Mouse (Mus musculus) hindbrain, embryonic 16.5 days (tissue): ENCODE data around the gene Ift46. TPM values are rescaled to one million over a fixed set of nuclear protein-coding genes. Genes with fewer than 3 reads are reported as not detected.

Experiments used
- ATAC-seq: fragments of 200-750 bp; cut with Nextera tagmentation; 2 replicates; pipeline ENCODE4 v1.8.0; 2017; ENCODE audit warnings: moderate TSS enrichment, moderate library complexity
- H3K27ac ChIP-seq: fragments of 300-500 bp; sonication (generic); 2 replicates; pipeline ENCODE4 v1.5.1; 2014; ENCODE audit warnings: low read depth, mild to moderate bottlenecking, control low read depth, low read length, moderate library complexity
- H3K27me3 ChIP-seq: fragments of 300-500 bp; sonication (generic); replicated peaks from 2 replicates; pipeline ENCODE4 v1.6.1; 2014; ENCODE audit warnings: low read length; ENCODE audit not compliant: control insufficient read depth, insufficient read depth
- H3K36me3 ChIP-seq: fragments of 300-500 bp; sonication (generic); 2 replicates; pipeline ENCODE4 v1.6.1; 2014; ENCODE audit warnings: mild to moderate bottlenecking, low read length, moderate library complexity, mixed read lengths; ENCODE audit not compliant: control insufficient read depth, insufficient read depth
- H3K4me1 ChIP-seq: fragments of 300-500 bp; sonication (generic); 2 replicates; pipeline ENCODE4 v1.6.1; 2014; ENCODE audit warnings: low read depth, low read length; ENCODE audit not compliant: control insufficient read depth, insufficient read depth
- H3K4me2 ChIP-seq: fragments of 300-500 bp; sonication (generic); 2 replicates; pipeline ENCODE4 v1.6.1; 2014; ENCODE audit warnings: mild to moderate bottlenecking, low read length, control low read depth, moderate library complexity
- H3K4me3 ChIP-seq: fragments of 300-500 bp; sonication (generic); 2 replicates; pipeline ENCODE4 v1.5.1; 2014; ENCODE audit warnings: mild to moderate bottlenecking, low read length, control low read depth, moderate library complexity
- H3K9ac ChIP-seq: fragments of 300-500 bp; sonication (generic); 2 replicates; pipeline ENCODE4 v1.6.1; 2014; ENCODE audit warnings: low read depth, mild to moderate bottlenecking, control low read depth, low read length, moderate library complexity
- H3K9me3 ChIP-seq: fragments of 300-500 bp; sonication (generic); 2 replicates; pipeline ENCODE4 v1.6.1; 2014; ENCODE audit warnings: mild to moderate bottlenecking, low read length, moderate library complexity; ENCODE audit not compliant: control insufficient read depth
- WGBS: fragments of 180-500 bp; shearing (Covaris S2); extraction: QIAGEN DNeasy Blood & Tissue Kit; methylation state at CpG from one replicate; pipeline ENCODE4 v1.1.7; 2014; 5-methylcytosine and 5-hydroxymethylcytosine counted together
- polyA plus RNA-seq: library from polyadenylated mRNA; unstranded; fragments of >200 nt; fragmentation: Nextera tagmentation; extraction: Ambion mirVana; gene quantifications from 2 replicates; pipeline ENCODE4 v1.2.1, GENCODE M21; 2015

Ift46 gene
- 152 and 160 TPM in 2 replicates for polyA plus RNA-seq

- Histone ChIP-seq H3K4me3 (peak within 1 kb of the TSS; percentile 85), H3K4me2 (peak within 1 kb of the TSS; percentile 77), H3K27me3 (no peaks in the 10 kb centered on the region), H3K27ac (peak within 1 kb of the TSS; percentile 96), H3K36me3 (no peaks in the 10 kb centered on the region), H3K9me3 (no peaks in the 10 kb centered on the region), H3K9ac (peak within 1 kb of the TSS; percentile 92), H3K4me1 (peaks cover 16% of the 10 kb centered on the region)
- ATAC-seq = peak; percentile 93
- under 1% methylated on average over 59 of the region's 82 CpGs for WGBS
Measured at GRCm38 (mm10) chr9:44767101-44768028, at the start of gene Ift46, which contains the start of gene Arcn1. TSS of gene Ift46 (plus strand) at chr9:44767908. TSS of gene Arcn1 (minus strand) at chr9:44767845.

DNA sequence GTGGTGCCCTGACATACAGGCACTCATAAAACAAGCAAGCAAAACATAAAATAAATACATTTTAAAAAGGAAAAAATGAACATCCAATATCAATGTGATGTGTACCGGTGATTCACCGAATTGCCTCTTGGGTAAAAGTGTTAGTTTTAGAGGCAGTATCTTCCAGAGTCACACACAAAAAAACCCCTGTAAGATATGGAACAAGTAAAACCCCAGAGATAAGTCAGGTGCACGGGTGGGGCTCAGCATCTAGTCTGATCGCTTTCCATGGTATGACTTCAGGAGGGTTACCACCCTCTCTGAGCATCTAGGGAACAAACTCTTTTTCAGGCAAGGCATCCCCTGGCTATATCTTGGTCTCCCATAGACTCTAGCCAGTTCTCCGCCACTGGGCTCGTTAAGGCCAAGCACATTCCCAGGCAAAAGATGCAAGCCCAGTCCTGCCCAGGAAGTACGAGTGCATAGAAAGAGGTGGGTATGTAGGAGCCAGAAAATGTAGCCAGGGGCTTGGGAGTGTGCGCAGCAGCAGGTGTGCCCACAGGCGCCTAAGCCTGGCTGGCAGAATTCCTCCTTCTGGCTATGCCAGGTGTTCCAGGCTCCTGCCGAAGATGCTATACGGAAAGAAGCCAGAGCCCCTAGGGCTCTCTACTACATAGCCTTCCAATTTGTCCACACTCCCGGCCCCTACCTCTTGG is 48.6 kb upstream of the Ift46 start:
- 69% methylated on average over 12 of the region's 12 CpGs for WGBS
- ATAC-seq = no peak
- H3K9ac ChIP-seq = no peak overlapping the region
- H3K36me3 ChIP-seq = peaks cover 14% of the 10 kb centered on the region
- no peak overlapping the region for H3K4me3 ChIP-seq
- H3K4me1 ChIP-seq = peaks cover 55% of the 10 kb centered on the region
- H3K4me2 ChIP-seq = peak overlapping the region; percentile 73
- H3K27ac ChIP-seq = no peak overlapping the region
- no peaks in the 10 kb centered on the region for H3K9me3 ChIP-seq
- no peaks in the 10 kb centered on the region for H3K27me3 ChIP-seq

GRCm38 (mm10) chr9:44719632-44720357 is 47.9 kb upstream of the Ift46 start:
- no peaks in the 10 kb centered on the region for H3K9me3 ChIP-seq
- peaks cover 11% of the 10 kb centered on the region for H3K36me3 ChIP-seq
- 65% methylated on average over 8 of the region's 8 CpGs for WGBS
- no peaks in the 10 kb centered on the region for H3K27me3 ChIP-seq
- peaks cover 57% of the 10 kb centered on the region for H3K4me1 ChIP-seq
- H3K27ac ChIP-seq = peak overlapping the region; percentile 84; the same call in 1 of the 2 replicates
- ATAC-seq = peak; percentile 15; the same call in 1 of the 2 replicates
- peak overlapping the region; percentile 78 for H3K4me3 ChIP-seq
- peak overlapping the region; percentile 80; the same call in 1 of the 2 replicates for H3K9ac ChIP-seq
- H3K4me2 ChIP-seq = peak overlapping the region; percentile 73

GRCm38 (mm10) chr9:44720358-44721153 is 47.2 kb upstream of the Ift46 start:
- peaks cover 61% of the 10 kb centered on the region for H3K4me1 ChIP-seq
- H3K9me3 ChIP-seq = no peaks in the 10 kb centered on the region
- peak overlapping the region; percentile 73 for H3K4me2 ChIP-seq
- peaks cover 5% of the 10 kb centered on the region for H3K36me3 ChIP-seq
- H3K27me3 ChIP-seq = no peaks in the 10 kb centered on the region
- peak overlapping the region; percentile 84 for H3K27ac ChIP-seq
- H3K4me3 ChIP-seq = peak overlapping the region; percentile 78
- 11% methylated on average over 9 of the region's 9 CpGs for WGBS
- H3K9ac ChIP-seq = peak overlapping the region; percentile 80
- peak; percentile 17 for ATAC-seq

DNA sequence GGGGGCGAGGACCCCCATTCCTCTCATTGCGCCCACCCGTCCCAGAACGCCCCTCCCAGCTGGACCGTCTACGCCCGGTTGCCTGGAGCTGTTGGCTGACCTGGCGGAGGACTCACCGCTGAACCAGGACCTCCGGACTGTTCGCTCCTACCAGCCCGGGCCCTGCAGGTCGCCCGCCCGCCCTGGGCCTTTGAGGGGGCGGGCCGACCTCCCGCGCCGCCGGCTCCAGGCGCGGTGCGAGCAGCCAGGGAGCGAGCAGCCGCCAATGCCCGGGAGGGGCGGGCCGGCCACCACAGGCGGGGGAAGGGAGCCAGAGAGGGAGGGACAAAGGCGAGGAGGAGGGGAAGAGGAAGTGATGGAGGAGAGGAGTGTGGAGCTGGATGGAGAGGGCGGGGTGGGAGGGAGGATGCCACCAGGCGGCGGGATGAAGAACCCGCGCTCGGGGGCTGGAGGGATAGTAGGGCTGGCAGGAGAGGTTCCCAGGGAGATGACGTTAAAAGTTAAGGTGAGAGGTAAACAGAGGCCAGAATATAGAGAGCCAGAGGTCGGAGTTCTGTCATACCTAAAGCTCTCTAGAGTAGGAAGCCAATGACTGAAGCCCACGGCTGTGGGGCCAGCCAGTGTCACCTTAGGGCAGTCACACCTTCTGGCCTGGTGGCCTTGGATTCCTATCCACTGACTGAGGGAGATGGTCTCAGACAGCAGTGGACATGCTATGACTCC is 46.4 kb upstream of the Ift46 start:
- under 1% methylated on average over 40 of the region's 40 CpGs for WGBS
- peak; percentile 79 for ATAC-seq
- Histone ChIP-seq H3K9me3 (no peaks in the 10 kb centered on the region), H3K9ac (peak overlapping the region; percentile 80), H3K36me3 (0 out of 2 replicates have a peak, but pooled peaks cover 3% of the 10 kb centered on the region), H3K27me3 (no peaks in the 10 kb centered on the region), H3K27ac (peak overlapping the region; percentile 84), H3K4me1 (peaks cover 61% of the 10 kb centered on the region), H3K4me3 (peak overlapping the region; percentile 78), H3K4me2 (peak overlapping the region; percentile 73)

DNA sequence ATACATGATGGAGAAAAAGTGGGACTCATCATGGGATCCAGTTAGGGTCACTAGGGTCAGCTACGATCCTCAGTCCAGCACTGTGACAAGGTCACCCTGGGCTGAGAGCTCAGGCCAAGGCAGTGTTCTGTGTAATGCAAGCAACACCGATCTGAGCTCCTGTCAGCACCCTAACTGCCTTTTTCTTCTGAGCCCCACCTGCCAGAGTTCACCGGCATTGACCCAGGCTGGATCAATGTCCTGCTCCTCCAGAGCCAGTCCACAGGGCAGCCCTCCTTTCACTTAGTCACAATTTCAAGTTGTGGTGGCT is 45.9 kb upstream of the Ift46 start:
- no peaks in the 10 kb centered on the region for H3K9me3 ChIP-seq
- WGBS = 82% methylated on average over 3 of the region's 3 CpGs
- no peaks in the 10 kb centered on the region for H3K27me3 ChIP-seq
- 0 out of 2 replicates have a peak overlapping the region, but pooled peaks have one; percentile 45 for H3K27ac ChIP-seq
- peak overlapping the region; percentile 78; the same call in 1 of the 2 replicates for H3K4me3 ChIP-seq
- no peak; the same call in 1 of the 2 replicates for ATAC-seq
- H3K4me2 ChIP-seq = peak overlapping the region; percentile 73
- 0 out of 2 replicates have a peak, but pooled peaks cover 3% of the 10 kb centered on the region for H3K36me3 ChIP-seq
- H3K9ac ChIP-seq = peak overlapping the region; percentile 80
- H3K4me1 ChIP-seq = peaks cover 65% of the 10 kb centered on the region

DNA sequence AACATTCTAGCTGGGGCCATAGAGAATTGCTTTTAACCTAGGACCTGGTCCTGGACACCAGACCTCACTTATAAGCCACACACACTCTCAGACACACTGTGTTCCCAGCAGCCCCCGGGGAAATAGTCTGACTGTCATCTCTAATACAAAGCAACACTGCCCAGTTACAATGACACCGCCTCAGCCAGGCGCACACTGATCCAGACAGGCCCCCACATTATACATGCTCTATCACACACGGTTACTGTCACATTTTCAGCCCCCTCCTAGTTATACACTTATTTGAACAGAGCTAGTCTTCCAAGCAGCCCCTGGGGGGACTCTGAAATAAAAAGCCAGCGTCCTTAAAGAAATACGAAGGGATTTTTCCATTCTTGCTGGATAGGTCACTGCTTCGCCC is 45.1 kb upstream of the Ift46 start:
- H3K4me1 ChIP-seq = peaks cover 67% of the 10 kb centered on the region
- WGBS = 37% methylated on average over 7 of the region's 7 CpGs

DNA sequence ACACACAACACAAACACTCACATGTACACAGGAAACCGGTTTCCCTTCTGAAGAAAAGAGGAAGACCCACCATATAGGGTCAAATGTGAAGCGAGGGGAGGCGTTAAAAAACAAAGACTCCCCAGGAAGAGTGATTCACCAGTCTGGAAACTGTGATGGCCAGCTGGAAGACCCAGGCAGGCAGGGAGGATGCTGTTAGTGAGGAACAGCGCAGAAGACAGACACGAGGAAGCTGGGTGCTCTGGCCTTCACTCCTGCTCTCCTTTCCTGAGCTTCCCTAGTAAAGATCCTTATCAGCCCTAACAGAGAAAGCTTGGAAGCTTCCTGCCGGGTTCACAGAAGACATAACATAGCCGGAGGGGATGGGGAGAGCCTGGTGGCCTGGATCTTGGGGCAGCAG is 44.7 kb upstream of the Ift46 start:
- peak overlapping the region; percentile 7; the same call in 1 of the 2 replicates for H3K9ac ChIP-seq

More for the DNA sequence above, 45.1 kb upstream of the Ift46 start:
- no peak for ATAC-seq
- Histone ChIP-seq H3K4me2 (no peak overlapping the region), H3K9ac (no peak overlapping the region), H3K27ac (peak overlapping the region; percentile 67; the same call in 1 of the 2 replicates), H3K27me3 (no peaks in the 10 kb centered on the region), H3K4me3 (no peak overlapping the region), H3K36me3 (no peaks in the 10 kb centered on the region), H3K9me3 (no peaks in the 10 kb centered on the region)

More for the DNA sequence above, 44.7 kb upstream of the Ift46 start:
- Histone ChIP-seq H3K27ac (peak overlapping the region; percentile 67), H3K4me1 (peaks cover 62% of the 10 kb centered on the region), H3K27me3 (no peaks in the 10 kb centered on the region), H3K4me2 (no peak overlapping the region), H3K4me3 (no peak overlapping the region), H3K9me3 (no peaks in the 10 kb centered on the region), H3K36me3 (no peaks in the 10 kb centered on the region)
- ATAC-seq = no peak
- 46% methylated on average over 7 of the region's 7 CpGs for WGBS
